Mouse (Mus musculus) embryonic stem cell, embryonic (primary cell): ENCODE measurements around the gene Trir.

Source experiments
- CTCF ChIA-PET, 4 experiments: fragments of 300-600 bp in 2 of 4; fragments of 350-600 bp in 2 of 4; sonication (Branson Sonifier 250); formaldehyde crosslinking; loops; one replicate each; lab custom pipeline; 2022; ENCODE audit warnings: inconsistent platforms in 2 of 4; lab: Charles Lee
- POLR2A ChIA-PET, 4 experiments: fragments of 300-600 bp in 2 of 4; fragments of 350-600 bp in 2 of 4; sonication (Branson Sonifier 250); formaldehyde crosslinking; loops; one replicate each; lab custom pipeline; 2022; ENCODE audit warnings: antibody characterized with exemption in 4 of 4, inconsistent platforms in 1 of 4; lab: Charles Lee

The Trir gene

DNA sequence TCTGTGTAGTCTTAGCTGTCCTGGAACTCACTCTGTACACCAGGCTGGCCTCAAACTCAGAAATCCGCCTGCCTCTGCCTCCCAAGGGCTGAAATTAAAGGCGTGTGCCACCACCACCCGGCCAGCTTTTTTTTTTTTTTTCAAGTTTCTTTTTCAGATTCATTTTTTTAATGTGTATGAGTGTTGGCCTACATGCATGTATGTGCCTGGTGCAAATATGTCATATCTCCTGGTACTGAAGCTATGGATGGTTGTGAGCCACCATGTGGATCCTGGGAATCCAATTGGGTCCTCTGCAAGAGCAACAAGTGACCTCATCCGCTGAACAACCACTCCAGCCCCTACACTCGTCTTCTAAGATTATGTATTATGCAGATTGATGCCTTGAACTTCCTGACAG, 39.2 kb upstream of the Trir start:
- ChIA-PET CTCF (interaction anchor here (0.6 to 6.5 kb wide), 12 partner anchors 9 to 485 kb away, joined by 3 to 250 read pairs (median 4); partner anchors contain the start of gene Junb (in 2 of the 4)), POLR2A (interaction anchor here (0.6 to 27.3 kb wide), 30 partner anchors 10 to 485 kb away, joined by 3 to 992 read pairs (median 4); partner anchors contain the start of genes Dhps (in 3 of the 4), Junb (in 3 of the 4), Gm49661 (in 2 of the 4) and Prdx2 (in 2 of the 4))

DNA sequence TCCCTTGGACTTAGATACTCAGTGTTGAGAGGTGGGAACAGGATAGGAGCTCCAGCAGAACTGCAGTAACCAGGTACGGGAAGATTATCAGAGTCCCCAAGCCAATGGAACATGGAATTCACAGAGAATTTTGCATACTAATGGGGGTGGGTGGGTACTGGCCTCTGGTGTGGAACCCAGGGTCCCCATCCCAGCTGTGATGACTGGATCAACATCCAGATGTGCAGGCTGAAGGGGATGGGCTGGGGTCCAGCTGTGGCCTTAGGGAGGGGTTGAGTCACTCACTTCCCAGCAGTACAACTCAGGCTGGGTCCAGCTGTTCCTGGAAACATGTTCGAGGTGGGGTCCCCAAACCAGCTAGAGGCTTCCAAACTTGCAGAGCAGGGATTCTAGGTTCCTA, 38.7 kb upstream of the Trir start:
- POLR2A ChIA-PET, result interaction anchor here (0.6 to 27.3 kb wide), 31 partner anchors 9 to 485 kb away, joined by 3 to 992 read pairs (median 4); partner anchors contain the start of genes Dhps (in 3 of the 4), Junb (in 3 of the 4), Gm49661 (in 2 of the 4) and Prdx2 (in 2 of the 4)
- CTCF ChIA-PET, result interaction anchor here (0.6 to 6.5 kb wide), 11 partner anchors 9 to 89 kb away, joined by 3 to 250 read pairs (median 4); partner anchors contain the start of genes Junb (in 2 of the 4) and Dnase2a (in 1 of the 4)

DNA sequence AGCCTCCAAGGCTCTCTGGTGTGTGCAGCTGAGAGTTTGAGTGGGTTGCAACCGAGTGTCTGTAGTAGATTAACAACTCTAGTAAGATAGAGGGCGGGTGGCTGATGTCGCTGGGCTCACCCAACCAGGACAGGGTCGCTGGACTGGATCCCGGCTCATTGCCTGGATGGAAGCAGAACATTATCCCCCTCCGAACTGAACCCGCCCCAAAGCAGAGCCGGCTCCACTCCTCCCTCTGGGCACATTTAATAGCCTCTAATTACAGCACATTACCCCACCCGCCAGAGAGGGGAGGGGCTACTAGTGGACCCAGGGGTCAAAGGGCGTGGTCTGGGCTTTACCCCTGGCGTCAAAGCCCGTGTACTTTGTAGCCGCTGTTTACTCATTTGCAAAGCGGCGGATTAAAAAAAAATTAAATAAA, 37.3 kb upstream of the Trir start:
- POLR2A ChIA-PET, result interaction anchor here (0.6 to 27.3 kb wide), 49 partner anchors 8 to 483 kb away, joined by 3 to 992 read pairs (median 5); partner anchors contain the start of genes Asna1 (in 3 of the 4), Junb (in 3 of the 4), Rnaseh2a (in 3 of the 4) and Tnpo2 (in 3 of the 4)

DNA sequence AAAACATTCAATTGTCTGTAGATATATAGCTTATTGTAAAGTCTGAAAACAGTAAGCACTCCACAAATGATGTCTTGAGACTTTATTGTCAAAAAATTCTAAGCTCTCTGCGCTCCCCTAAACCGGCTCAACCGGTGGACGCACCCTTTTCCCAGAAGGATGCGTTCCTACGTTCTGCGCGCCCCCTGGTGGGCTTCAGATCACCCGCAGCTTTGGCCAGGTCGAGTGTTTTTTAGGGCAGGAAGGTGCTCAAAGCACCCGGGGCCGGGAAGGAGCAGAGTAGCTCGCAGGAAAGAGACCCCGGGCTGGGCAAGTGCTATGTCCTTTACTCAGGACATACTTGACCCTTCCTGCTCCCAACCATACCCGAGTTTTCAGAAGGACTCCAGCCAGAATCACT, 36.8 kb upstream of the Trir start:
- POLR2A ChIA-PET, result interaction anchor here (0.6 to 27.3 kb wide), 55 partner anchors 8 to 483 kb away, joined by 3 to 992 read pairs (median 5); partner anchors contain the start of genes Asna1 (in 3 of the 4), Junb (in 3 of the 4), Rnaseh2a (in 3 of the 4) and Tnpo2 (in 3 of the 4)
- CTCF ChIA-PET, result interaction anchor here (0.5 to 6.5 kb wide), 39 partner anchors 8 to 412 kb away, joined by 3 to 250 read pairs (median 5); partner anchors contain the start of genes Junb (in 3 of the 4), Asna1 (in 1 of the 4), Dhps (in 1 of the 4) and Tnpo2 (in 1 of the 4)

More for the DNA sequence above, 37.3 kb upstream of the Trir start:
- CTCF ChIA-PET, result interaction anchor here (0.5 to 6.5 kb wide), 38 partner anchors 9 to 280 kb away, joined by 3 to 250 read pairs (median 5); partner anchors contain the start of genes Junb (in 3 of the 4), Asna1 (in 1 of the 4), Dhps (in 1 of the 4) and Tnpo2 (in 1 of the 4)

DNA sequence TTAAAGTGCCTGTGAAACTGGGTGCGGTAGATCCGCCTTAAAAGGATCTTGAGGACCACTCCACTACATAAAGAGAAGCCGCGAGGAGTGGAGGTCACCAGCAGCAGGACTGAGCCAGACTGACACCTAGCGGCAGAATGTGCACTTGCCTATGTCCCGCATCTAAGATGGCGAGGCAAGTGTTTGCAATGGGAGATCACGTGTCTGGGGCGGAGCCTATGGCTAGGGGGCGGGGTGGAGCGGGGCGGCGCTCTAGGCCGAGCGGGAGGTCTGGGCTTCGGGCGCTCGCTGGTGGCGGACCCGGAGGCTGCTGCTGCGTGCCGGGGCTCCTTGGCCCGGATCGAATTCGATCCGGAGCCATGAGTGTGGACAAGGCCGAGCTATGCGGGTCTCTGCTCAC, 36.3 kb upstream of the Trir start, which contains the start of gene Hook2:
Gene Hook2 (plus strand): TSS at position 255 of the 400 bp plus-strand sequence.
- POLR2A ChIA-PET, result interaction anchor here (0.6 to 27.3 kb wide), 59 partner anchors 8 to 482 kb away, joined by 3 to 992 read pairs (median 5); partner anchors contain the start of genes Asna1 (in 3 of the 4), Junb (in 3 of the 4), Rnaseh2a (in 3 of the 4) and Tnpo2 (in 3 of the 4)
- CTCF ChIA-PET, result interaction anchor here (0.5 to 6.5 kb wide), 31 partner anchors 8 to 411 kb away, joined by 3 to 250 read pairs (median 6); partner anchors contain the start of genes Junb (in 2 of the 4), Asna1 (in 1 of the 4), Dhps (in 1 of the 4) and Tnpo2 (in 1 of the 4)

DNA sequence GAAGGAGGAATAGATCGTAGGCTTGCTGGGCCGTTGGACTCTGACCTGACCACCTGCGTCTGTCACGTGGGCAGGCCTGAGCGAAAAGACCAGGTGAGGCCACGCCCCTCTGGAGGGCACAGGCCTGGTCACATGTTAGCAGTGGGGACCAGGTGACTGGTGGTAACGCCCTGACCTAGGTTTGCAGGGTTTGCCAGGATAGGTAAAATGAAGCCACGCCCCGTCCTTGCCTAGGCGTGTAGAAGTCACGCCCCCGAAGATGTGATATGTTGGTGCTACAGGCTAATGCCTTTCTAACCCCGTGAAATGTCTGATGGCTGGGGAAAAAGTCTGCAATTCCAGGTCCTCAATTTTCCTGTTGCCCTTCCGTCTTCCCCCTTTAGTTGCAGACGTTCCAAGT, 35.8 kb upstream of the Trir start:
- ChIA-PET POLR2A (interaction anchor here (0.6 to 27.3 kb wide), 38 partner anchors 11 to 376 kb away, joined by 3 to 992 read pairs (median 5); partner anchors contain the start of genes Junb (in 3 of the 4), Tnpo2 (in 3 of the 4), Asna1 (in 2 of the 4) and Dhps (in 2 of the 4)), CTCF (interaction anchor here (0.6 to 6.5 kb wide), 15 partner anchors 14 to 280 kb away, joined by 3 to 250 read pairs (median 4); partner anchors contain the start of genes Junb (in 2 of the 4), Mast1 (in 1 of the 4) and Tnpo2 (in 1 of the 4))

DNA sequence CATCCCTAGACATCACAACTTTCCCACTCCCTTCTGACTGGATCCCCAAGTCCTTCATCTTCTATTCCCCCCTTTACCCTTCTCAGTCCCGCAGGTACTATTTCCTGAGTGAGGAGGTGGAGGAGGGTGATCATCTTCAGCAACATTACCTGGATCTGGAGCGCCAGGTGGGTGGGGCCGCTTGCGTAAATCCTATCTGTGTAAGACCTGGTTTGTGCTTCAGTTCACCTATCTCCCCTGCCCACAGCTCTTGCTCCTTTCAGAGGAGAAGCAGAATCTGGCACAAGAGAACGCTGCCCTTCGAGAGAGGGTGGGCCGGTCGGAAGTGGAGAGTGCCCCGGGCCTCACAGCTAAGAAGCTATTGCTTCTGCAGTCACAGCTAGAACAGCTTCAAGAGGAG, 32.2 kb upstream of the Trir start:
- POLR2A ChIA-PET, result interaction anchor here in 3 of 4 experiments (0.6 to 27.3 kb wide), 16 partner anchors 9 to 276 kb away, joined by 3 to 992 read pairs (median 6); partner anchors contain the start of genes Gm49661 (in 2 of the 3), Junb (in 2 of the 3), Prdx2 (in 2 of the 3) and Rnaseh2a (in 2 of the 3)
- CTCF ChIA-PET, result interaction anchor here in 3 of 4 experiments (0.9 to 6.5 kb wide), 3 partner anchors 19 kb away, joined by 3 to 81 read pairs (median 74); partner anchors contain the start of gene Junb (in 1 of the 3)

DNA sequence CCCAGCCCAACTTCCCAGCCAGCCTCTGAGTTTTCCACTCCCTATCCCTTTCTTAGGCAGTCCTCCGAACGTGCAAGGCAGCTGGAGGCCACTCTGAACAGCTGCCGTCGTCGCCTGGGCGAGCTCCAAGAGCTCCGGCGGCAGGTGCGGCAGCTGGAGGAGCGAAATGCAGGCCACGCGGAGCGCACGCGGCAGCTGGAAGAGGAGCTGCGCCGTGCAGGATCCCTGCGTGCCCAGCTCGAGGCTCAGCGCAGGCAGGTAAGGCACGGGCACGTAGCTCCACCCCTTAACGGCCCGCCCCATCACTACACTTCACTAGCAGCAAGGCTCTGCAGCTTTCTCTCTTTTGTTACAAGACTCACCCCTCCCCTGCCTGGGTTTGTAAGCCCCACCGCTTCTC, 30.9 kb upstream of the Trir start:
- ChIA-PET CTCF (interaction anchor here (0.7 to 6.5 kb wide), 14 partner anchors 12 to 724 kb away, joined by 3 to 81 read pairs (median 5); partner anchors contain the start of genes Farsa (in 1 of the 4), Gm49661 (in 1 of the 4), Junb (in 1 of the 4) and Prdx2 (in 1 of the 4)), POLR2A (interaction anchor here in 3 of 4 experiments (0.6 to 27.3 kb wide), 32 partner anchors 11 to 477 kb away, joined by 3 to 992 read pairs (median 4); partner anchors contain the start of genes Dhps (in 3 of the 3), Junb (in 3 of the 3), Asna1 (in 2 of the 3) and Gm49661 (in 2 of the 3))

DNA sequence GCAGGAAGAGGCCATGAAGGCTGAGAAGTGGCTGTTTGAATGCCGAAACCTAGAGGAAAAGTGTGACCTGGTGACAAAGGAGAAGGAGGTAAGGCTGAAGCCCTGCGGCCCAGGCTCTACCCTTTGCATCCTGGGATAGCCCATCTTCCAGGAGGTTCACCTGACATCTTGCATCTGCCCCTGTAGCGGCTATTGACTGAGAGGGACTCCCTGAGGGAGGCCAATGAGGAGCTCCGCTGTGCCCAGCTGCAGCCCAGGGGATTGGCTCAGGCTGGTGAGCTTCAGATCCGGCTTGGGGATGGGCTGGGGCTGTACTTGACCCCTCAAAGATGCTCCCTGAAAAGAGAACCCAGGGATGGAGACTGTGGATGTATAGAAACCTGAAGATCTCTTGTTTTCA, 29.6 kb upstream of the Trir start:
- POLR2A ChIA-PET, result interaction anchor here (0.6 to 27.3 kb wide), 37 partner anchors 7 to 196 kb away, joined by 3 to 992 read pairs (median 8); partner anchors contain the start of genes Dhps (in 3 of the 4), Junb (in 3 of the 4), Asna1 (in 2 of the 4) and Gm49661 (in 2 of the 4)
- CTCF ChIA-PET, result interaction anchor here (0.6 to 6.5 kb wide), 33 partner anchors 9 to 105 kb away, joined by 3 to 81 read pairs (median 4); partner anchors contain the start of genes Junb (in 2 of the 4), Man2b1 (in 1 of the 4) and Tnpo2 (in 1 of the 4)

DNA sequence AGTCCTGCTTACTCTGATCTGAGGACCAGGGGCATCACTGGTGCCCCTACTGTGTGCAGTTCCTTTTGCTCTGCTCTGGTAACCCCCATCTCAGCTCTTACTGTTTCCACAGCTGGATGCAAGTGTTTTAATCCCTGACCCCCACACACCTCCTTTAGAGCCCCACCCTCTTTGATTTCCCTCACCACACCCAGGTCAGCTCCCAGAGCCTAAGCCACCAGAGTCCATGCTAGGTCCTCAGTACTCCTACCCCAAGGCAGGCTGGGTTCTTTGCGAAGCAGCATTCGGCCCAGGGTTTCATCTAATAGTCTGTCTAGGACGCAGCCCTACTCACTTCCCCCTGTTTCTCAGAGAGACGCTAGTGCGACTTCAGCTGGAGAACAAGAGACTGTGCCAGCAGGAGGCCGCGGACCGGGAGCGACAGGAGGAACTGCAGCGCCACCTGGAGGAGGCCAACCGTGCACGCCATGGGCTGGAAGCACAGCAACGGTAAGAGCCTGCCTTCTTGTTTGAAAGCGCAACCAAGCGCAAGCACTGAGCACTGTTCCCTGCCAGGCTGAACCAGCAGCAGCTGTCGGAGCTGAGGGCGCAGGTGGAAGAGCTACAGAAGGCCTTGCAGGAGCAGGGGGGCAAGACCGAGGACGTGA, 28.9 kb upstream of the Trir start:
- CTCF ChIA-PET, result interaction anchor here (0.5 to 6.5 kb wide), 50 partner anchors 8 to 485 kb away, joined by 3 to 81 read pairs (median 4); partner anchors contain the start of genes Junb (in 2 of the 4), Prdx2 (in 2 of the 4), Tnpo2 (in 2 of the 4) and Dnase2a (in 1 of the 4)
- POLR2A ChIA-PET, result interaction anchor here (0.6 to 27.3 kb wide), 55 partner anchors 8 to 197 kb away, joined by 3 to 992 read pairs (median 5); partner anchors contain the start of genes Dhps (in 3 of the 4), Junb (in 3 of the 4), Trir (in 3 of the 4) and Asna1 (in 2 of the 4)

DNA sequence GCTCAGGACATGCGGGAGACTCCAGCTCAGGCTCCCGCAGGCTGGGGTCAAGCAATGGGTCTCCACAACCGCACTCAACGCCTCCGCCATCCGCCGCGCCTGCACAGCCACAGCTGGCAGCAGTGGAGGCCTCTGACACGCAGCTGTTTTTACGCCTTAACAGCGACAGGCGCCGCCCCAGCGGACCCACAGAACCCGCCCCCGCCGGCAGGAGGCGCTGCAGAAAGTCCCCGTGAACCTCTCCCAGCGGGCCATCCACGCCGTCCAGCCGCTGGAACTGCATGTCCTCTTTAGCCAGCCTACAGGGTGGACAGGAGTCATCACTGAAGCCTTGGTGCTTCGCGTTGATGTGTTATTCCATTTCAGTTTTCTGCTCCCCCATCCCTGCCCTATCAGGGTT, 18.9 kb upstream of the Trir start:
- CTCF ChIA-PET, result interaction anchor here (0.6 to 4.0 kb wide), 40 partner anchors 8 to 299 kb away, joined by 3 to 49 read pairs (median 4); partner anchors contain the start of genes Hook2 (in 2 of the 4), Tnpo2 (in 2 of the 4), Asna1 (in 1 of the 4) and Dnase2a (in 1 of the 4)
- POLR2A ChIA-PET, result interaction anchor here (0.6 to 6.3 kb wide), 28 partner anchors 9 to 92 kb away, joined by 3 to 41 read pairs (median 4); partner anchors contain the start of genes Dhps (in 2 of the 4), Junb (in 2 of the 4), Trir (in 2 of the 4) and Asna1 (in 1 of the 4)

DNA sequence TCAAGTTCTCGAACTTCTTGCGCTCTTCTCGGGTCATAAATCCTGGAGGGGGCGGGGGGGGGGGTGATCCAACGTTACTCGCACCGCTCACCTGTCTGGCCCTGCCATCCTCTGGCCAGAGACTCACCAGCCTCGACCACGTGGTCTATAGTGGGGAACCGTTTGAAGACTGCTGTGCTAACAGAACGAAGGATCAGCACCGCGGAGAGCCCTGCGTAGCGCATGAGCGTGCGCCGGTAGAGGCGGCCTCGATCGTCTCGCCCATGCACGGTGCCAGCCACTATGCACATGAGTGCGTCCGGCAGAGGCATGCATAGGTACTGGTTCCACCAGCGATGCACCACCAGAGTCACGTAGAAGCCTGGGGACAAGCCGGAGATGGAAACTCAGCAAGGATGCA, 15.4 kb upstream of the Trir start:
- CTCF ChIA-PET, result no interaction called here
- POLR2A ChIA-PET, result interaction anchor here in 1 of 4 experiments (2.1 to 6.3 kb wide), 3 partner anchors 25 to 61 kb away, joined by 5 to 41 read pairs (median 24); partner anchors contain the start of genes Dhps, Junb and Tnpo2

DNA sequence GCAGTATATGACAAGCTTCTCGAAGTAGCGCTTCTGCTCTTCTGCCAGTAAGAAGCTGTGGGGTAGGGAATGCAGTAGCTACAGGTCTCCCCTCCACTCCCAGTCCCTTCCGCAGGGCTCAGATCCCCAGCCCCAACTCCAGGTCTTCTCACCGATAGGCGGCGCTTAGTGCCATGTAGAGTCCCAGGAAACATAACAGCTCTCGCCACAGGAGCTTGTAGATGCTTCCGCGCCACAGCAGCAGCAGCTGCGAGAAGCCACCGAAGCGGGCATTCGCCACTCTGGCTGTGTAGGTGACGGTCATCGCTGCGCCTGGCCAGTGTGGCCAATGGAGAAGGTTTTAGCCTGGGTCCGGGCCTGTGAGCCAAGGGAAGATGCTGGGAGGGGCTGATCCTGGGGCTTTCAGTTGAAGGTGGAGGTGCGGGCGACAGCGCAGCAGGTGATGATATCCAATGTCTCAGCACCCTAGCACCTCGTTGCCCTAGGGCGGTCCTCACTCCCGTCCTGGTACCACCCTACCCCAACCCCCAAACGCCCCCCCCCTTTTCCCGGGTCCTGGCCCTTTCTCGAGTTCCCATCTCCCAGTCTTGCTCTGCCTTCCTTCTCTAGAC, 13.3 kb upstream of the Trir start:
- CTCF ChIA-PET, result interaction anchor here (0.5 to 1.9 kb wide), 49 partner anchors 8 to 515 kb away, joined by 3 to 14 read pairs (median 4); partner anchors contain the start of genes Hook2 (in 3 of the 4), Dhps (in 2 of the 4), Trir (in 2 of the 4) and Asna1 (in 1 of the 4)
- POLR2A ChIA-PET, result interaction anchor here (0.5 to 21.2 kb wide), 58 partner anchors 8 to 190 kb away, joined by 3 to 488 read pairs (median 4); partner anchors contain the start of genes Dhps (in 3 of the 4), Junb (in 3 of the 4), Tnpo2 (in 3 of the 4) and Trir (in 3 of the 4)

DNA sequence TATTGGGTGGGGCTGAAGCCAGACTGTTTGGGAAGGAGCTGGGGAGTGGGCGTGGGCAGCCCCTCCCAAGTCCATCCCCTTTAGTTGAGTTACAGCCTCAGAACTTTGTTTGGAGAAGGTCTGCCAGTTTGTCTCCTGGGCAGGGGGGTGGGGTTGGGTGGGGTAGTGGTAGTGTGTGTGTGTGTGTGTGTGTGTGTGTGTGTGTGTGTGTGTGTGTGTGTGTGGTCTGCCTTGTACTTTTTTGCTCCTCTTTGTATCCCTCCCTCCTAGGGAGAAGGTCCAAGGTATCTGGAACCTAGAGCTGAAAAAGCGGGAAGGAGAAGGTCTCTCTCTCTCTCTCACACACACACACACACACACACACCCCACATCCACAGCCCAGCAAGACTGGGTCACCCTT, 12.2 kb upstream of the Trir start, which contains the start of gene Best2:
Gene Best2 (minus strand): TSS at position 101 of the 400 bp plus-strand sequence.
- ChIA-PET CTCF (interaction anchor here (0.6 to 1.9 kb wide), 8 partner anchors 10 to 479 kb away, joined by 3 to 9 read pairs (median 4); partner anchors contain the start of gene Trir (in 1 of the 4)), POLR2A (interaction anchor here in 3 of 4 experiments (0.6 to 21.2 kb wide), 16 partner anchors 9 to 70 kb away, joined by 3 to 488 read pairs (median 13); partner anchors contain the start of genes Asna1 (in 2 of the 3), Dhps (in 2 of the 3), Junb (in 2 of the 3) and Tnpo2 (in 2 of the 3))

DNA sequence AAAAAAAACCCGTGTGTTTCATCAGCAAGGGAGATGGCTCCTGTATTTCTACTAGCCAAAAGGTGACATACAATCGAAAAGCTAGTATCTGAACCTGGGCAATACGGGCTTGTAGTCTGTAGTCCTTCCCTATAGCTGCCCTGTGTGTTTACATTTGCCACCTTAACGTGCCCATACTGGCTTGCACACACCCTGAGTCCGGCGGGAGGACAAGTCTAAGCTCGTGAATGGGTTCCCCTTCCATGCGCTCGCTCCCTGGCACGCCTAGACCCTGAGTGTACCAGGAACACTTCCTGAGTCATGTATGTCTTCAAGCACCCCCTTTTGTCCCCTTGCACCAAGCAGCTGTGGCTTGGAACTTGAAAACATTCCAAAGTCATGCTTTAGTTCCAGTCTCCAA, 9.9 kb upstream of the Trir start:
- CTCF ChIA-PET, result interaction anchor here (0.6 to 3.4 kb wide), 17 partner anchors 9 to 1569 kb away, joined by 3 to 17 read pairs (median 5); no protein-coding TSS in a partner anchor

More for the DNA sequence above, 9.9 kb upstream of the Trir start:
- POLR2A ChIA-PET, result interaction anchor here (0.6 to 21.2 kb wide), 54 partner anchors 9 to 1866 kb away, joined by 3 to 488 read pairs (median 5); partner anchors contain the start of genes Trir (in 4 of the 4), Asna1 (in 2 of the 4), Dhps (in 2 of the 4) and Junb (in 2 of the 4)
